Mouse (Mus musculus): ENCODE results near the gene Snx9.

GRCm38 (mm10) chr17:5978505-5979077, 137.5 kb downstream of the Snx9 start:
- TF ChIP-seq CTCF (IDR thresholded peaks at IDR 0.05; ENCODE audit: borderline replicate concordance, insufficient read depth, low read length) (no peak), POLR2A (IDR thresholded peaks at IDR 0.05; ENCODE audit: low read depth, low read length) (no peak)

Data from embryonic fibroblast, embryonic 13.5 days (primary cell).